Mouse (Mus musculus) hindbrain, embryonic 10.5 days (tissue): ENCODE results near the gene Gm5741. TPM values are rescaled to one million over a fixed set of nuclear protein-coding genes. Genes with fewer than 3 reads are reported as not detected.
A peak's percentile ranks its signal among the peaks of the same experiment; 100 is the strongest.

ENCODE experiments used
- DNase-seq: peaks from one replicate; pipeline ENCODE4 v3.0.0-alpha.2; 2017; ENCODE audit warnings: low spot score
- H3K27ac ChIP-seq: fragments of 300-500 bp; sonication (generic); 2 replicates; pipeline ENCODE4 v1.5.1; 2016; ENCODE audit warnings: mild to moderate bottlenecking, moderate library complexity
- H3K27me3 ChIP-seq: fragments of 300-500 bp; sonication (generic); 2 replicates; pipeline ENCODE4 v1.6.1; 2016; ENCODE audit warnings: mild to moderate bottlenecking; ENCODE audit not compliant: poor library complexity, insufficient read depth, severe bottlenecking
- H3K36me3 ChIP-seq: fragments of 300-500 bp; sonication (generic); 2 replicates; pipeline ENCODE4 v1.6.1; 2016; ENCODE audit warnings: mild to moderate bottlenecking, moderate library complexity
- H3K4me1 ChIP-seq: fragments of 300-500 bp; sonication (generic); replicated peaks from 2 replicates; pipeline ENCODE4 v1.6.1; 2016; ENCODE audit warnings: mild to moderate bottlenecking
- H3K4me3 ChIP-seq: fragments of 300-500 bp; sonication (generic); 2 replicates; pipeline ENCODE4 v1.5.1; 2016; ENCODE audit warnings: mild to moderate bottlenecking, moderate library complexity
- H3K9me3 ChIP-seq: fragments of 300-500 bp; sonication (generic); 2 replicates; pipeline ENCODE4 v1.6.1; 2016; ENCODE audit warnings: mild to moderate bottlenecking, moderate library complexity
- WGBS: fragments of 180-500 bp; shearing (Covaris S2); methylation state at CpG from one replicate; pipeline ENCODE4 v1.1.7; 2016; 5-methylcytosine and 5-hydroxymethylcytosine counted together
- polyA plus RNA-seq: library from polyadenylated mRNA; unstranded; fragments of >200 nt; fragmentation: Nextera tagmentation; extraction: Ambion mirVana; gene quantifications from 2 replicates; pipeline ENCODE4 v1.2.1, GENCODE M21; 2016

Gene Gm5741
- polyA plus RNA-seq, 1 experiment from 2014 or later: 1.0 TPM

- H3K9me3 ChIP-seq: no peaks in the 10 kb centered on the region
- peaks cover 48% of the 10 kb centered on the region for H3K36me3 ChIP-seq
- peak overlapping the region; percentile 92 for H3K4me3 ChIP-seq
- peak overlapping the region; percentile 99 for H3K27ac ChIP-seq
- peaks cover 33% of the 10 kb centered on the region for H3K4me1 ChIP-seq
- 1% methylated on average over 15 of the region's 15 CpGs for WGBS
- no peaks in the 10 kb centered on the region for H3K27me3 ChIP-seq
- DNase-seq: peak; percentile 32
These were observed 32.0 kb downstream of the Gm5741 start for GRCm38 (mm10) chr8:85035728-85036310.

- H3K27ac ChIP-seq: peak overlapping the region; percentile 99
- peak overlapping the region; percentile 92 for H3K4me3 ChIP-seq
- no peak for DNase-seq
- peaks cover 33% of the 10 kb centered on the region for H3K4me1 ChIP-seq
- no peaks in the 10 kb centered on the region for H3K27me3 ChIP-seq
- no peaks in the 10 kb centered on the region for H3K9me3 ChIP-seq
- WGBS: 7% methylated on average over 12 of the region's 12 CpGs
- peaks cover 48% of the 10 kb centered on the region for H3K36me3 ChIP-seq
These were observed 32.5 kb downstream of the Gm5741 start for GRCm38 (mm10) chr8:85035165-85035727.

DNA sequence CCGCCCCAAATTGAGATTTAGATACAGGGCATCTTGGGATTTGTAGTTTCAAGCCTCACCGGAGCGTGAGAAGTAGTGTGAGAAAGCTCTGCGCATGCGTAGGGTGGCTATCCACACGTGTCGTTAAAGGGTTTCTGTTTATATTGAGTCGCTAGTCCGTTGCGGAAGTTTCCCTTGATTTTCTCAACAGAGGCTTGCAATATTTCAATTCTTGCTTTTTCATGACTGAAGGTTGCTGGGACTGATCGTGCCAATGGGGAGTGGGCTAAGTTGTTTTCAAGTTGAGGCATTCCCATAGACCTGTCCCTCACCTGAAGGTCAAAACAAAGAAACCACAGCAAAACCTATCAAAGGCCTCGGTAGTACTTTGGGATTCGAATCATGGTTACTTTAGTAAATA, 33.0 kb downstream of the Gm5741 start:
- no peaks in the 10 kb centered on the region for H3K9me3 ChIP-seq
- H3K36me3 ChIP-seq: peaks cover 48% of the 10 kb centered on the region
- peak; percentile 78 for DNase-seq
- H3K4me1 ChIP-seq: peaks cover 33% of the 10 kb centered on the region
- WGBS: 3% methylated on average over 13 of the region's 13 CpGs
- peak overlapping the region; percentile 99; the same call in 1 of the 2 replicates for H3K27ac ChIP-seq
- H3K27me3 ChIP-seq: no peaks in the 10 kb centered on the region
- peak overlapping the region; percentile 92 for H3K4me3 ChIP-seq

GRCm38 (mm10) chr8:85033867-85034266, 33.9 kb downstream of the Gm5741 start:
- no peaks in the 10 kb centered on the region for H3K9me3 ChIP-seq
- peaks cover 54% of the 10 kb centered on the region for H3K36me3 ChIP-seq
- no peak overlapping the region for H3K4me3 ChIP-seq
- no peaks in the 10 kb centered on the region for H3K27me3 ChIP-seq
- DNase-seq: no peak
- H3K27ac ChIP-seq: no peak overlapping the region
- 53% methylated on average over 1 of the region's 1 CpGs for WGBS
- H3K4me1 ChIP-seq: peaks cover 38% of the 10 kb centered on the region

GRCm38 (mm10) chr8:85032622-85033311, 35.0 kb downstream of the Gm5741 start:
- Histone ChIP-seq H3K27ac (no peak overlapping the region), H3K4me3 (no peak overlapping the region), H3K36me3 (peaks cover 55% of the 10 kb centered on the region), H3K4me1 (peaks cover 40% of the 10 kb centered on the region), H3K9me3 (no peaks in the 10 kb centered on the region), H3K27me3 (no peaks in the 10 kb centered on the region)
- 88% methylated on average over 4 of the region's 4 CpGs for WGBS
- no peak for DNase-seq

DNA sequence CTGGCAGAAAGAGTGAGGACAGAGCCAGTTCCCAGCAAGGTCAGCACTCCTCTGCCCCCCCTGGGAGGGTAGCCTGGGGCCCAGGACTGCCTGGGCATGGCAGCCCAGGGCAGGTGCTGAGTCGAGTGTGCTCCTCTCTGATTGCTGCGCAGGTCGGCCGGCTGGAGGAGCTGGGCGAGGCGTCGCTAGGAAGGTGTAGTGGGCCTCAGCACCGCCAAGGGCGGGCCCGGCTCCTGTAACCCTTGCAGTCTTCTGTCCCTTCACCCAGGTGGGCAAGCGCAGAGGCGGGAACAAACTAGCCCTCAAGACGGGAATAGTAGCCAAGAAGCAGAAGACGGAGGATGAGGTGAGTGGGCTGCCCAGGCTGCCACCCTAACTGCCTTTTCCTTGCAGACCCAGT, 38.5 kb downstream of the Gm5741 start:
- Histone ChIP-seq H3K4me1 (peaks cover 42% of the 10 kb centered on the region), H3K27me3 (no peaks in the 10 kb centered on the region), H3K9me3 (no peaks in the 10 kb centered on the region), H3K36me3 (peaks cover 55% of the 10 kb centered on the region), H3K27ac (no peak overlapping the region), H3K4me3 (peak overlapping the region; percentile 99)
- DNase-seq: no peak
- WGBS: 96% methylated on average over 14 of the region's 14 CpGs

- H3K27ac ChIP-seq: peak overlapping the region; percentile 99
These were observed 39.9 kb downstream of the Gm5741 start for GRCm38 (mm10) chr8:85027922-85028321.

GRCm38 (mm10) chr8:85027516-85027855, 40.3 kb downstream of the Gm5741 start:
- Histone ChIP-seq H3K27me3 (no peaks in the 10 kb centered on the region), H3K36me3 (peaks cover 54% of the 10 kb centered on the region), H3K9me3 (no peaks in the 10 kb centered on the region), H3K4me1 (peaks cover 45% of the 10 kb centered on the region), H3K27ac (peak overlapping the region; percentile 99), H3K4me3 (peak overlapping the region; percentile 99)
- WGBS: 2% methylated on average over 13 of the region's 13 CpGs
- no peak for DNase-seq

More at GRCm38 (mm10) chr8:85027922-85028321, 39.9 kb downstream of the Gm5741 start:
- 33% methylated on average over 2 of the region's 2 CpGs for WGBS
- Histone ChIP-seq H3K36me3 (peaks cover 54% of the 10 kb centered on the region), H3K27me3 (no peaks in the 10 kb centered on the region), H3K9me3 (no peaks in the 10 kb centered on the region), H3K4me3 (peak overlapping the region; percentile 99), H3K4me1 (peaks cover 45% of the 10 kb centered on the region)
- DNase-seq: no peak

- peak within 1 kb of the TSS; percentile 99 for H3K27ac ChIP-seq
- no peaks in the 10 kb centered on the region for H3K9me3 ChIP-seq
- peaks cover 54% of the 10 kb centered on the region for H3K36me3 ChIP-seq
- DNase-seq: peak; percentile 97
- peak within 1 kb of the TSS; percentile 99 for H3K4me3 ChIP-seq
- H3K27me3 ChIP-seq: no peaks in the 10 kb centered on the region
- H3K4me1 ChIP-seq: peaks cover 45% of the 10 kb centered on the region
- under 1% methylated on average over 75 of the region's 75 CpGs for WGBS
These were observed 40.9 kb downstream of the Gm5741 start, which contains the start of gene Trir for GRCm38 (mm10) chr8:85026670-85027515. Trir (plus strand) TSS chr8:85026823.

DNA sequence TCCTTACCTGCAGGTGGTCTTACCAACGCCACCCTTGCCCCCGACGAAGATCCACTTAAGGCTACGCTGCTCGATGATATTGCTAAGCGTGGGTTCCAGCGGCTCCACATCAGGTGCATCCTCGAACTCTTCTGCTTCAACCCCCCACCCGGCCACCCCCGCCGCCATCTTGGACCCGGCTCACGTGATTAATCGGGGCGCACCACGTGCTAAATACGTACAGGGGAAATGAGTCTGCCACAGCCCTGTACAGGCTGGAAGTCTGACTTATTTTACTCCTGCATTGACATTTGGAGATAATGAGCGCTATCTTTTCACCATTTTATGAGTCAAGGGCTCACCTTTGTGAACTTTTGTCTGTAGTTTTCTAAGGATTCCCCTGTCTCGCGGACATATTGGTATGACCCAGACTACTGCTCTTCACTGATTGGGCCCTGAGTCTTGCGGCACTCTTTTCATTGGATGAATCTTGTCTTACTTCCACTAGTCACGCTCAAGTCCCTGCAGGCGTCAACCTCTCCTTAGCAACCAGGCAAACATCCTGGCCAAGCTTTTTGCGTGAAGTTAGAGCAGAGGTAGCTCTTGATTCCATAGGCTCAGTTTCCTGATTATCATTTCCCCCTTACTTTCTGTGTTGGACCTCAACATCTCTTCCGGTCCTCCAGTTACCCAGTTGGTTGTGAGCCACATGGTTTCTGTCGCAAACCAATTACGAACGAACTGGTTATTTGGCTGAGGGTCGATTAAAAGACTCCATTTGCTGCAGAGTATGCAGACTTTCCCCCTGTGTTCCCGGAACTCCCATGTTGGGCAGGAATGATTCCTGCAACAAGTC, 42.5 kb downstream of the Gm5741 start, which contains the start of gene Asna1:
TSS of gene Asna1 (minus strand) at position 184 of the 835 bp plus-strand sequence.
- peak; percentile 87 for DNase-seq
- Histone ChIP-seq H3K4me3 (peak within 1 kb of the TSS; percentile 99), H3K27ac (peak within 1 kb of the TSS; percentile 99), H3K36me3 (peaks cover 54% of the 10 kb centered on the region), H3K27me3 (no peaks in the 10 kb centered on the region), H3K4me1 (peaks cover 45% of the 10 kb centered on the region), H3K9me3 (no peaks in the 10 kb centered on the region)
- 7% methylated on average over 30 of the region's 30 CpGs for WGBS

DNA sequence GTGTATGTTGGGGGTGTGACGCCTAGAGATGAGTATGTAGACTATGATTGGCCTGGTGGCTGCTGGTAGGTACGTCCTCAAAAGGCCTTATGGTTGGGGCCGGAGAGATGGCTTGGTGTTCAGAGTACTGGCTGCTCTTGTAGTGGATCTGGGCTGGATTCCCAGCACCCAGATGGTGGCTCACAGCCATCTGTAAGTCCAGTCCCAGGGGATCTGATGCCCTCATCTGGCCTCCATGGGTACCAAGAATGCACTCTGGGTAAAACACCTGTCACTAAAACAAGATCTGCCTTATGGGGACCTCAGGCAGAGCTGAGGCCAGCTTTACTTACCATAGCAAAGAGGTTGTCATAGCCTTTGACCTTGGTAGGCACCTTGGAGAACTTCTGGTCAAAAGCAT, 43.9 kb downstream of the Gm5741 start:
- no peak for DNase-seq
- Histone ChIP-seq H3K4me3 (peak overlapping the region; percentile 99), H3K27me3 (no peaks in the 10 kb centered on the region), H3K27ac (no peak overlapping the region), H3K4me1 (peaks cover 37% of the 10 kb centered on the region), H3K9me3 (no peaks in the 10 kb centered on the region), H3K36me3 (peaks cover 54% of the 10 kb centered on the region)
- WGBS: 87% methylated on average over 3 of the region's 3 CpGs

GRCm38 (mm10) chr8:85021514-85022055, 46.2 kb downstream of the Gm5741 start:
- peaks cover 25% of the 10 kb centered on the region for H3K4me1 ChIP-seq
- no peak for DNase-seq
- no peaks in the 10 kb centered on the region for H3K27me3 ChIP-seq
- peaks cover 75% of the 10 kb centered on the region for H3K36me3 ChIP-seq
- WGBS: 92% methylated on average over 3 of the region's 3 CpGs
- H3K27ac ChIP-seq: no peak overlapping the region
- no peaks in the 10 kb centered on the region for H3K9me3 ChIP-seq
- H3K4me3 ChIP-seq: no peak overlapping the region
